ENCODE assay signal across 8 mouse cellular contexts in genomic region chr15:102105764-102106730, GRCm38 (mm10). TPM values are rescaled to one million over a fixed set of nuclear protein-coding genes. Genes with fewer than 3 reads are reported as not detected.
A peak's percentile ranks its signal among the peaks of the same experiment; 100 is the strongest.
DNase-seq lines count a peak whose midpoint lies in the region; ATAC-seq and TF ChIP-seq lines count a peak whose summit lies in the region.

No protein-coding gene starts in this region.

- H3K36me3 ChIP-seq in heart, embryonic 12.5 days: peaks cover 42% of the 10 kb centered on the region
- peaks cover 48% of the 10 kb centered on the region for H3K36me3 ChIP-seq in myocyte (ENCODE audit: control insufficient read depth, insufficient read depth)

- H3K27ac ChIP-seq in heart, embryonic 12.5 days (ENCODE audit: poor library complexity, severe bottlenecking): peak overlapping the region; percentile 32

- H3K4me3 ChIP-seq in heart, embryonic 12.5 days: peak overlapping the region; percentile 30; the same call in 1 of the 2 replicates
- H3K4me3 ChIP-seq in myocyte: peak overlapping the region; percentile 70

- H3ac ChIP-seq in myocyte (ENCODE audit: control insufficient read depth, insufficient read length): no peak overlapping the region

- H3K4me2 ChIP-seq in heart, embryonic 12.5 days: peak overlapping the region; percentile 64
- H3K4me2 ChIP-seq in myocyte (ENCODE audit: low read depth): peak overlapping the region; percentile 99

- peaks cover 86% of the 10 kb centered on the region for H3K4me1 ChIP-seq in heart, embryonic 12.5 days (replicated peaks)

- 23% methylated on average over 18 of the region's 18 CpGs for WGBS in heart, embryonic 12.5 days

- ATAC-seq in heart, embryonic 12.5 days (ENCODE audit: insufficient number of reproducible peaks, low FRiP score): no peak

- no peak for TF ChIP-seq POLR2A in myocyte (IDR thresholded peaks at IDR 0.05; ENCODE audit: insufficient read length, low read depth)

- peak overlapping the region; percentile 40; the same call in 1 of the 2 replicates for H3K9ac ChIP-seq in heart, embryonic 12.5 days

- peaks cover 46% of the 10 kb centered on the region for H3K79me2 ChIP-seq in myocyte (ENCODE audit: control insufficient read depth, insufficient read depth)

- H3K9me3 ChIP-seq in heart, embryonic 12.5 days (replicated peaks): no peaks in the 10 kb centered on the region

- peaks cover 8% of the 10 kb centered on the region; the same call in 1 of the 2 replicates for H3K27me3 ChIP-seq in heart, embryonic 12.5 days (replicated peaks)
- no peaks in the 10 kb centered on the region for H3K27me3 ChIP-seq in myocyte (ENCODE audit: control insufficient read depth, insufficient read depth, insufficient read length)

- peak; percentile 52 for DNase-seq in kidney, adult 11 months
- DNase-seq in kidney, adult 8-10 months: no peak
- peak; percentile 31 for DNase-seq in WW6 (ENCODE audit: low read depth, low spot score)
- peak; percentile 60 to 85 for DNase-seq in kidney, postnatal 25 days
- DNase-seq in layer of hippocampus, postnatal 36 days: no peak
- no peak for DNase-seq in Muller cell, postnatal 12 days (ENCODE audit: inconsistent ontology term)

TF ChIP-seq in myocyte, 11 proteins besides CTCF, POLR2A, EP300 and RAD21:
- no peak for TF ChIP-seq POLR2AphosphoS2 (IDR thresholded peaks at IDR 0.05; ENCODE audit: insufficient read length, low read depth)
- no peak for TF ChIP-seq MYOD1 (IDR thresholded peaks at IDR 0.05; ENCODE audit: control insufficient read depth in 1 of 3, insufficient read length in 2 of 3, low read depth in 2 of 3)
- no peak for TF ChIP-seq E2F4 (IDR thresholded peaks at IDR 0.05; ENCODE audit: insufficient read depth)
- no peak for TF ChIP-seq MAX (IDR thresholded peaks at IDR 0.05; ENCODE audit: low read depth)
- no peak for TF ChIP-seq REST (IDR thresholded peaks at IDR 0.05; ENCODE audit: insufficient read depth, insufficient read length)
- no peak for TF ChIP-seq TCF3 (IDR thresholded peaks at IDR 0.05; ENCODE audit: insufficient read length, low read depth)

RNA-seq across cellular contexts. Expression of gene Tns2, which starts 5.8 kb away (rescaled TPM):
- 35.3 and 38.7 TPM in 2 replicates for polyA plus RNA-seq in heart, embryonic 12.5 days (2016; fragmentation: Nextera tagmentation; extraction: Ambion mirVana)
- polyA plus RNA-seq in myocyte (2012; fragmentation: generic; extraction: Trizol): 128 TPM
- total RNA-seq in layer of hippocampus, postnatal 36 days (2021): 10 to 100 TPM; 10.7 to 22.0 TPM

RNA-seq across cellular contexts. Expression of gene Spryd3, which starts 30.0 kb away (rescaled TPM):
- 19.8 and 20.9 TPM in 2 replicates for polyA plus RNA-seq in heart, embryonic 12.5 days (2016; fragmentation: Nextera tagmentation; extraction: Ambion mirVana)
- polyA plus RNA-seq in myocyte (2012; fragmentation: generic; extraction: Trizol): 51.0 TPM
- 100 to 1,000 TPM; 141 to 151 TPM for total RNA-seq in layer of hippocampus, postnatal 36 days (2021)

RNA-seq across cellular contexts. Expression of gene Eif4b, which starts 32.5 kb away (rescaled TPM):
- polyA plus RNA-seq in heart, embryonic 12.5 days (2016; fragmentation: Nextera tagmentation; extraction: Ambion mirVana): 79.9 and 80.2 TPM in 2 replicates
- 266 TPM for polyA plus RNA-seq in myocyte (2012; fragmentation: generic; extraction: Trizol)
- 100 to 1,000 TPM; 179 to 182 TPM for total RNA-seq in layer of hippocampus, postnatal 36 days (2021)

RNA-seq across cellular contexts. Expression of gene Igfbp6, which starts 38.1 kb away (rescaled TPM):
- 1.7 and 2.5 TPM in 2 replicates for polyA plus RNA-seq in heart, embryonic 12.5 days (2016; fragmentation: Nextera tagmentation; extraction: Ambion mirVana)
- polyA plus RNA-seq in myocyte (2012; fragmentation: generic; extraction: Trizol): 182 TPM
- 1 to 10 TPM; 8.2 to 8.9 TPM for total RNA-seq in layer of hippocampus, postnatal 36 days (2021)

RNA-seq across cellular contexts. Expression of gene Soat2, which starts 44.3 kb away (rescaled TPM):
- polyA plus RNA-seq in heart, embryonic 12.5 days (2016; fragmentation: Nextera tagmentation; extraction: Ambion mirVana): 0.87 and 1.2 TPM in 2 replicates
- 0.43 TPM for polyA plus RNA-seq in myocyte (2012; fragmentation: generic; extraction: Trizol)
- total RNA-seq in layer of hippocampus, postnatal 36 days (2021): under 1 TPM in 1 of 2 experiments, not detected in 1; 0.23 TPM

Comparison
In these comparisons a context has a peak if more than half of its experiments do, and no peak if none do; other contexts are left out.
1. DNase-seq: peak in kidney, adult 11 months (single experiment), WW6 (single experiment) and kidney, postnatal 25 days (2 of 2); none in kidney, adult 8-10 months (0 of 2), layer of hippocampus, postnatal 36 days (0 of 2) and Muller cell, postnatal 12 days (single experiment).